Mouse (Mus musculus): ENCODE measurements at regions not wholly inside any gene's neighbourhood (a gene's known extent, or its start where the extent isn't known, plus 50 kb on each side); places are given as distances from the start of the nearest gene placed in this dataset.

DNA sequence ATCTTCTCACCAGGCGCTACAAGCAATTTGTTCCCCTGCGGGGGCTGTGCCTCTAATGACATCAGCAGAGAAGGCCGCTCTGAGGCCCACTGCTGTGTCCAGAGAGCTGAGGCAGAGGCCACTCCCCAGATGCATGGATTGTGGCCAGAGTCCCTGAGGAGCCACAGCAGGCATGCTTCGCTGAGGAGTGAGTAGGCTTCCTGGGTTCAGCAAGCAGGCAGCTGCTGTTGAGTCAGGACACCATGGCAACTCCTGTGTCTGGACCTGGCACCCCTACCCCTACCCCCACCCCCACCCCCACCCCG lies 245.4 kb upstream of the Rtl1 start:
- TF ChIP-seq CTCF (IDR thresholded peaks at IDR 0.05; ENCODE audit: low read depth, low read length): no peak
- TF ChIP-seq GATA1 (IDR thresholded peaks at IDR 0.05; ENCODE audit: borderline replicate concordance, low read length): no peak
- TF ChIP-seq POLR2AphosphoS5 (IDR thresholded peaks at IDR 0.05; ENCODE audit: insufficient replicate concordance, low read depth, low read length): no peak
- TF ChIP-seq TAL1 (conservative IDR thresholded peaks at IDR 0.05; ENCODE audit: low read depth, low read length): no peak
- TF ChIP-seq GATA2 (IDR thresholded peaks at IDR 0.05; ENCODE audit: borderline replicate concordance, low read depth, low read length): no peak
